Mouse (Mus musculus): ENCODE measurements at regions not wholly inside any gene's neighbourhood (a gene's known extent, or its start where the extent isn't known, plus 50 kb on each side); places are given as distances from the start of the nearest gene placed in this dataset.
A peak's percentile ranks its signal among the peaks of the same experiment; 100 is the strongest.

GRCm38 (mm10) chr1:184297001-184297740, 263.1 kb upstream of the 1700056E22Rik start:
- DNase-seq (ENCODE audit: low read depth, low spot score), result no peak

DNA sequence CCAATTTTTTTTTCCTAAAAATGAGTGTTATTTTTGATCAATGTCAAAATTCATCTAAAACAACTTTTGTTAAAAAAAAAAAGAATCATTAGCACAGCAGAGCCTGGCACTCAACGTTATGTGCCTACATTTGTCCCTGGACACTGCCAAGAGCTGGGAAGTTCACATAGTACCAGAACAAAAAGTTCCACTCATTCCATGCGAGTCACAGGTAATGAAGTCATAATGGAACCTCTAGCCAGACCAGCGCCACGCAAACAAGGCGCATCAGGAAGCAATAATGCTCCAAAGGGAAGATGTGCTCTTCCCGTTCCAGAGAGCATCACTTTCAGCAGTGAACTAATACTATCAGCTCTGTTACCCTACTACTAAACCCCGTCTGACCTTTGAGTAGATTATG, 257.0 kb upstream of the 1700056E22Rik start:
- DNase-seq (ENCODE audit: low read depth, low spot score), result no peak

DNA sequence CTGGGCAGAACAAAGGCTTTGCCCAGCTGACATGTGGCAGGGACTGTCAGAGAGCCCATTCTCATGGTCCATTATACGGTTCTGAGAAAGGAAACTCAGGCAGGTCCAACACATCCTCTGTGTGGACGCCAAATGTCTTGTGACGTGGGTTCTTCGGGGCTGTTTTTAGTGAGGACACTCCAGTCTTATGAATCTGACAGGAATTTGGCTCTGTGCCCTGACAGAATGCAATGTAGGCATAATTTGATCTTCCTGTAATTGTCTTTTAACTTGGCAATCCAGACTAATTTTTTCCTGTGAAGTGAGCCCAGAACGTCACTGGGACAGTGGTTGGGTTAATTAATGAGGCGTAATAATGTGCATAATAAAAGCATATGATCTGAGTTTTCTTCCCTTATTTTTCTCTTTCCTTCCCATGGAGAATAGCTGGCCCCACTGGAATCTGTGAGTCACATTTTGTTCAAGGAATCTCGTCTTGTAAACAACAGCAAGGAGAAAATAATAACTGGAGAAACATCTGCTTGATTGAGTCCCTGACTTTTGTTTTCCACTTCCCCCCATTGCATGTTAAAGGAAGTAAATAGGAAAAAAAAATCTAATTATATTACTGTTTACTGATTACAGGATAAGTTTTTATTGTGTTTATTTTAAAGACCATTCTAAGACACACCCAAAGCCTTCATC, 255.8 kb upstream of the 1700056E22Rik start:
- DNase-seq (ENCODE audit: low read depth, low spot score), result no peak

- no peak for DNase-seq (ENCODE audit: low read depth, low spot score)
These were observed 247.7 kb upstream of the 1700056E22Rik start for GRCm38 (mm10) chr1:184281768-184282167.

GRCm38 (mm10) chr1:184279263-184279662, 245.2 kb upstream of the 1700056E22Rik start:
- peak; percentile 29 for DNase-seq (ENCODE audit: low read depth, low spot score)

DNA sequence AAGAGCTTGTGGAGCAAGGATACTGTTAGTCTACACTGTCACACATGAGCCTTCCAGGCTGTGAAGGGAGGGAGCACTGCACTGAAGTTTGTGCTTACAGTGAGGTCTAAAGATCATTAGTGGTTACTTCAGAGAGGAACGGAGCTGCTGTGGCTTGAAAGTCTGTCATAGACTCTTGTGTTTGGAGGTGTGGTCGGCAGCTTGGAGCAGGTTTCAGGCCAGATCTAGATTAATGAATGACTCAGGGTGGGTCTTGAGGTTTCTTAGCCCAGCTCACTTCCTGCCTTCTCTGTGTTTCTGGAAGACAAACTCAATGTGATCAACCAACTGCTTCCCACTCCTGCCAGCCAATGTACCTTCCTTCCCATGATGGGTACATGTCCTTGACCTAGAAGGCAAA, 242.9 kb upstream of the 1700056E22Rik start:
- no peak for DNase-seq (ENCODE audit: low read depth, low spot score)

DNA sequence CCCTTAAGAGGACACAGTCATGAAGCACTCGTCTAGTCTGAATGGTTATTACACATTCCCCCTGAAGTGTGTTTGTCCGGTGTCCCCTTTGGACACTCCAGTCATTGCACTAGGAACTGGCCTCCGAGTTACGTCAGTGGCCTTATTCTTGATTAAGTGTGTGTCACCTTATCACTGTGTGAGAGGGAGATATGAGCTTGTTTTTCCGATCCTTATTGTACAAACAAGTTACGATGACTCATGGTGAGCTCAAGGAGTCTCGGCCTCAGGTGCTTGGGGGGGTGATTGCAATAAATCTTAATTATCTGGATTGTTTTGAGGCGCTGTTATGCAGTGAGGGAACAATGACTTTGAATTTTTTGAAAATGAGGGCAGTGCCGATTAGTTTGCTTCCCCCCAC, 241.8 kb upstream of the 1700056E22Rik start:
- DNase-seq (ENCODE audit: low read depth, low spot score), result no peak

GRCm38 (mm10) chr1:184275396-184275795, 241.3 kb upstream of the 1700056E22Rik start:
- DNase-seq (ENCODE audit: low read depth, low spot score), result no peak

- DNase-seq (ENCODE audit: low read depth, low spot score), result no peak
These were observed 240.6 kb upstream of the 1700056E22Rik start for GRCm38 (mm10) chr1:184274704-184275103.

DNA sequence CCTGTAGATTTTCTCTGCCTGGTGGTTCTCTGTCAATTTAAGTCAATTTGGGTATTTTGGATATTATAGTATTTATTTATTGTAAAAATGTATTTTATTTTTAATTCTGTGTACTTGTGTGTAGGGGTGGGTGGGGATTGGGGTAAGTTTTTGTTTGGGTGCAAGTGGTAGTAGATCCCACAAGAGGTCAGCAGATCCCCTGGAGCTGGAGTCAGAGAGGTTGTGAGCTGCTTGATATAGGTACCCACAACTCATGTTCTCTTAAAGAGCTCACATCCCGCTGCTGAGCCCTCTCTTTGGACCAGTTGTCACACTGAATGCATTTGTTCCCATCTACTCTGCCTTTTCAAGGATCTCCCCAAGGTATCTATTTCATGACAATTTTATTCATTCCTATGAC, 239.6 kb upstream of the 1700056E22Rik start:
- DNase-seq (ENCODE audit: low read depth, low spot score), result no peak

DNA sequence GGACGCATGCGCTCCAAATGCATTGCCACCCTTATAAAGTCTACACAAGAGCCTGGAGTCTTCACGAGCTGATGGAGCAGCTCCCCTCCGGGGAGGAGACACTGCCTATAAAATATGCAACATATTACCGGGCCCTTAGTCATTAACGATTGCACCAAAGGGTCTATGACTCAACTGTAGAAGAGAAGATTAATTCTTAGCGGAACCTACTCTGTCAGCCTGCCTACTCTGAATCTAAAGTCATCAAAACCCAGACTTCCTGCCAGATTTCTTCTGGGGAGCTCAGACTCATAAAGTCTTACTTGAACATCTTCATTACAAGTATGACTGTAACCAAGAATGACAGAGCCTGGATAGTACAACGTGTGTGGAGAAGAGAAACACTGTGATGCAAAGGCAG, 237.2 kb upstream of the 1700056E22Rik start:
- no peak for DNase-seq (ENCODE audit: low read depth, low spot score)

DNA sequence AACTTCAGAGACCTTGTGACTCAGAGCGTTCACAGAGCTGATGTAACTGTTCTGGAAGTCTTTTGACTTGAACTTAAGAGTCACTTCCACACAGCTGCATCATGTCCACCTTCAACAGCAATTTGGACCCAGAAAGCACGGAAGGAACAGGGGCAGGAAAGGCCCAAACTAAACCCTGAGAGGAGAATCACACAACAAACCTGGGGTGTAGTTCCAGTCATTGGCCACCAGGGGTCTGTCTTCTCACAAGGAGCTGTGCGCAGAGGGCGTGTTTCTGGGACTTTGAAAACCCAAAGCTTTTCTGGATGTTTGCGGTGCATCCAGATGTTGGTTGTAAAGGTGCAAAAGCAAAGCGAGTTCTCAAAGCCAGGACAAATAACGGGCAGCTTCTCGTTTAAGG, 231.9 kb upstream of the 1700056E22Rik start:
- DNase-seq (ENCODE audit: low read depth, low spot score), result peak; percentile 64

DNA sequence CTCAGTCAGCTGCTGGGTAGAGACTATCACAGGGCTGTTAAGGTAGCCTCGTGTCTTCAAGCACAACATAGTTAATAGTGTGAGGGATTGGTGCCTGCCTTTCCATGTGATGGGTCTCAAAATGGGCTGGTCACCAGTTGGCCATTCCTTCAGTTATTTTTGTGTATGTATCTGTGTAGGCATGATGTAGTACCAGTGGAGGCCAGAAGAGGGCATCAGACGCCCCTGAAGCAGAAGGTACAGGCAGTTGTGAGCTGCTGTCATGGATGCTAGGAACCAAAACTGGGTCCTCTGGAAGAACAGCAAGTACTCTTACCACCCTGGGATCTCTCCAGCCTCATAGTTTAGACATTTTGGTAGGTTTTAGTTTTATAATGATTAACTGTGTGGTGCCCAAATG, 228.9 kb upstream of the 1700056E22Rik start:
- no peak for DNase-seq (ENCODE audit: low read depth, low spot score)

DNA sequence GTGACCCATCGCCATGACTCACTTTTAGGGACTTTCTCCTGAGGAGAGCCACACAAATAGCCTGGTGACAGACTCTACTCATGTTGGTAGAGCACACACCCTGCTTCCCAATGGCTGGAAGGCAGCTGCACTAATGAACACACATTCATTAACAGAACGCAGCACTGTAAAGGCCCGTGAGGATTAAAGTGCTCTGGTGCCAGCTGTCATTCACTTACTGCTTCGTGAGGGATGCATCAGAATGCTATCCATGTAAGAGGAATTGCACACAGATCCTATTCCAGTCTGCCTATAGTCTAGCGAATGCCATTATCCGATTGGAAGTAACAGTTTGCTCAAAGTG, 227.3 kb upstream of the 1700056E22Rik start:
- DNase-seq (ENCODE audit: low read depth, low spot score), result no peak

GRCm38 (mm10) chr1:184260722-184261384, 226.8 kb upstream of the 1700056E22Rik start:
- DNase-seq (ENCODE audit: low read depth, low spot score), result no peak

GRCm38 (mm10) chr1:184259853-184260252, 225.8 kb upstream of the 1700056E22Rik start:
- DNase-seq (ENCODE audit: low read depth, low spot score), result no peak

DNA sequence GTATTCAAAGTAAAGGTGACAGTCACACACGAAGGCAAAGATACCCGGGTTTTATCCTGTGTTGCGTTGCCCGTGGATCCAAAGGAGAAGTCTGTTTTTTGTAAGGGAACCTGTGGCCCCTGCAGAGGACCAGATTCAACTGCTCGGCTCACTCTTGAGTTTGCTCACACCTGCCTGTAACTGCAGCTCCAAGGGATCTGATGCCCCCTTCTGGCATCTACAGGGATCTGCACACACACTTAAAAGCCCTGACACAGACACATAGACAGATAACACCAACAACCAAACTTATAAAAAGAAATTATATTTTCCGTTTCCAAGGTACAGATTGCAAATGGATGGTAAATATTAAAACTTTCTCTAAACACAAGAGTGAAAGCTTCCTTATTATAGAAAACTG, 223.3 kb upstream of the 1700056E22Rik start:
- DNase-seq (ENCODE audit: low read depth, low spot score), result no peak

- no peak for DNase-seq (ENCODE audit: low read depth, low spot score)
These were observed 220.8 kb upstream of the 1700056E22Rik start for GRCm38 (mm10) chr1:184254951-184255350.

GRCm38 (mm10) chr1:184244730-184245488, 210.8 kb upstream of the 1700056E22Rik start:
- DNase-seq (ENCODE audit: low read depth, low spot score), result no peak

- DNase-seq (ENCODE audit: low read depth, low spot score), result no peak
These were observed 210.2 kb upstream of the 1700056E22Rik start for GRCm38 (mm10) chr1:184244296-184244695.

GRCm38 (mm10) chr1:184241846-184242245, 207.7 kb upstream of the 1700056E22Rik start:
- no peak for DNase-seq (ENCODE audit: low read depth, low spot score)
